Mouse (Mus musculus): ENCODE data around the gene Ap3b1.
"Not testable (repeated sequence)": the region's sequence is repeated elsewhere in the genome, so short reads cannot be mapped to it uniquely, and the experiment has no call there.

Ap3b1 gene

DNA sequence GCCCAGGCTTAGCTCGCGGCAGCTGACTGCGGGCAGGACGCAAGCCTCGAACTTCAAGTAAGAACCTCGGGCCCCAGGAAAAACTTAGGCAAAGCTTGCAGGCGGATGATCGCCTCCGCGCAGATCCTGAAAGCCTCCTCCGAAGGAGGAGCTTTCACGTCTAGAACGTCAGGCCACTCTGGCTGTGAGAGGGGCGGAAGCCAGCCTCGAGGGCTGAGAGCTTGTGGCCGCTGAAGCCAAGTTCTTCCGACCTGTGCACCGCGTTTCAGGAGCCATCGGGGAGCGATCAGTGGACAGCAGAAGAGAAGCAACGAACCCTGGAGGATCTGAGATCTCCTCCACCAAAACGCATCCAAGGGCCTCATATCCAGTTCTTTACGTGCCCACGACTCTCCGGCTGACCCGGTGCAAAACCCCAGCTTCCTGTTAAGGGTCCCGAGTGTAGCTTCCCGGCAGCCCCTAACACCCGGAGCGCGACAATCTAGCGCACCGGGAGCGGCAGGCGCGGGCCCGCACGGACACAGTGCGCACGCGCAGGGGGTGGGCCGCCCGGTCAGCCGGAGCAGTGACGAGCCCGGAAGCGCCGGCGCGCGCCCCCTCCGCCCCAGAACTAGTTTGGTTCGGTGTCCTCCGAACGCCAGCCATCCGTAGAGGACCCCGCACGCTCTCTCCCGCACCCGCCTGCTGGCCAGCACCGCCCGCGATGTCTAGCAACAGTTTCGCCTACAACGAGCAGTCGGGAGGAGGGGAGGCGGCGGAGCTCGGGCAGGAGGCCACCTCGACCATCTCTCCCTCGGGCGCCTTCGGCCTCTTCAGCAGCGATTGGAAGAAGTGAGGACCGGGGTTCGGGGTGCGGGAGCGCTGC, at the start of gene Ap3b1:
TSS of gene Ap3b1 (plus strand) at position 560 of the 865 bp plus-strand sequence.
- DNase-seq, result peak; percentile 85

- not testable (repeated sequence) for DNase-seq
Measured at GRCm38 (mm10) chr13:94312812-94313211, 45.9 kb upstream of the Ap3b1 start.

DNA sequence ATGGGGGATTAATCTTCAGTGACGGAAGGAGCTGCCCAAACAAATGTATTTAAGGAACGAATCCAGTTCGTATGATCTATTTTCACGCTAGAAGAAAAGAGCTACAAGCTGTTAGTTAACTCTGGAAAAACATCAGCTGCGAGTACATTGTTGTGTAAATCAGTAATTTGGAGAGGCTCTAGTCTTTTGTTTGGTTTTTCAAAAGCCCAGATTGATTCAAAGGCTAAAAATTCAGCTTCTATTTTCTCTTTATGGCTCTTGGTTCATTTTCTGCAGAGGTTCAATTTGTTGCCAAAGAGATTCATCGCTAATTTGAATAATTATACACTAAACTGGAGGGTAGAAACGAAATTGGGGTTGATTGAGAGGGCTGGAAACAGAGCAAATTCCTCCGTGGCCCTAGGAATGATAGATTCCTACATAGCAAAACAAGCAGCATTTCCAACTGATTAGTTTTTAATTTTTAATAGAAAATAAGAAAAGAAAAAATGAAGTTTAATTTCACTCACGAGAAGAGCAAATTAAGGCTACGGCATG, 41.7 kb upstream of the Ap3b1 start:
- DNase-seq, result no peak

DNA sequence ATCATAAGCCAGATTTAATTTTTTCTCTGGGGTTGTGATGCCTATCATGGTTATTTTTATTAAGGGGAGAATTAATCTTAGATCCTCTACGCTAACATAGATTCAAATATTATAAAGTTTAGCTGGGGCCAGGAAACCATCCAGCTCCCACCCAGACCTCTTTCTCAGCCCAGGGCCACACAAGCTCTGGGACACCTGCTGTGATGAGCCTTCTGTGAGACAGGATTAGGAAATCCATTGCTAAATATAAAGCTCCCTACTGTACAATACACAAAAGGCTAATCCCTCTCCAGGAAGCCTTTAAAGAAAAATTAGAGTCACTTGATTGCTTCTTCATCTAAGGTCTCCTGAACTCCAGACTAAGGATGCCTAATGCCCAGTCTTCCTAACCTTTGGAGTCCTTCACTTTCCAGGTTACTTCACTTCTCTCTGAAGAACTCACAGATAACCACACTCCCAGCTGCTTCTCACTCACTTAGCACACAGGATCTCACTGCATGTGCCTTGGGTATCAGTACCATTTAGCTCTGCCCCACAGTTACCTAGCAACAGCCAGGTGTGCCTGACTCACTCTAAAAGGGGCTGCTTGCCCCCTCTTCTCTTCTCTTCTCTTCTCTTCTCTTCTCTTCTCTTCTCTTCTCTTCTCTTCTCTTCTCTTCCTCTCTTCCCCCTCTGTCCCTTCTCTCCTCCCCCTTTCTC, 37.5 kb upstream of the Ap3b1 start:
- no peak for DNase-seq

DNA sequence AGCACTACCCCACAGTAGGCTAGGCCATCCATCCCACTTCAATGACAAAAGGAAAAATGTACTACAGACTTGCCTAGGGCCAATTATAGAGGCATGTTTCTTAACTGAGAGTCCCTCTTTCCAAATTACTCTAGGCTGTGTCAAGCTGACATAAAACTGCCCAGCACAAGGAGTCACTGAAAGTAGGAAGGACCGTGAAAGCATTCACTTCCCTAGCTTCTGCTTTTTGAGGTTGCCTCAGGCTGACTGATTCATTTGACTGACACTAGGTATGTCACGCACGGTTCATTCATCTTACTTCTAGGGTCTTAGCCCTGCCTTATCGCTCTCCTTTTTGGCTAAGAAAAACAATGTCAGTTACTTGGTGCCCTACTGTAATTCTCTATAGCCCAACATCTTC, 36.3 kb upstream of the Ap3b1 start:
- no peak for DNase-seq

DNA sequence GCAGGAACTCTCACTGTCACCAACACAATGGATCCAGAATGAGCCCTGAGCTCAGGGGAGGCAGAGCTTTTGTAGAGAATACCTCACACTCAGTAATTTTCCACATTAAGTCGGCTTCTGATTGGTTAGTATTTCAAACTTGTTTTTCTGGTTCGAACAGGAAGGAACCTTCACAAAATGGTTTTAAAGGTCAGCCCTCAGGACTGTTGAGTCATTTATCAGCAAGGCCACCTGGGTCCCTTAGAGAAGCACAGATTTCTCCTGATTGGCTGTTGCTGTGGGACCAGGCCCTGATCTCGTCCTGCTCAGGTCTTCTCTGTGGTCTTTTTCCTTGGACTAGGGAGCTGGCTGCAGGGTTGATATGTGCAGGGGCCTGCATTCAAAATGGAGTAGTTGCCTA, 30.7 kb upstream of the Ap3b1 start:
- DNase-seq, result no peak

GRCm38 (mm10) chr13:94329005-94329404, 29.8 kb upstream of the Ap3b1 start:
- not testable (repeated sequence) for DNase-seq

DNA sequence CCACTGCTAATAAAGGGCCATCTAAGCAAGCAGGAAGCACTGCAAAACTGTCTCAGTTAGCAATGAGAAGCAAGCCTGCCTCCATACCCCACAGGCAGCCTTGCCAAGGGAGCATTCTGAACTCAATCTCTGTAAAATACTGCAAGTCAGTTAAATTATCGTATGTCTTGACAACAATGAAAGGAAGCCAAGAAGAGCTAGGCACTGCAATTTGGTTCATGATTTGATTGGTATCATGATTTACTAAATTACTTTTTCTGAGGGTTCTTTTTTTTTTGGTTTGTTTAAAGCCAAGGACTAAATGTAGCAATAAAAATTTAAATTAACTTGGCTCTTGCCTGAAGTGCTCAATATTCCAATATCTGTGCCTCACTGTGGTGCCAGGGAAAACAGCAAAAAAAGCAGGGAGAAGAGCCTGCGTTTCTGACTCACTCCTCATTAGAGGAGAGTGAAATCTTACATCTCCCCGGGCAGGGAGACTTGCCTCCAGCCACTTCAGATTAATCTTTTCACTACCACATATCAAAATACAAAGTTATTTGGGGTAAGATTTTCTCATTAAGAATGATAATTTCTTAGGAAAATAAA, 28.3 kb upstream of the Ap3b1 start:
- DNase-seq, result no peak

GRCm38 (mm10) chr13:94338357-94338756, 20.4 kb upstream of the Ap3b1 start:
- no peak for DNase-seq

GRCm38 (mm10) chr13:94343192-94343591, 15.6 kb upstream of the Ap3b1 start:
- no peak for DNase-seq

DNA sequence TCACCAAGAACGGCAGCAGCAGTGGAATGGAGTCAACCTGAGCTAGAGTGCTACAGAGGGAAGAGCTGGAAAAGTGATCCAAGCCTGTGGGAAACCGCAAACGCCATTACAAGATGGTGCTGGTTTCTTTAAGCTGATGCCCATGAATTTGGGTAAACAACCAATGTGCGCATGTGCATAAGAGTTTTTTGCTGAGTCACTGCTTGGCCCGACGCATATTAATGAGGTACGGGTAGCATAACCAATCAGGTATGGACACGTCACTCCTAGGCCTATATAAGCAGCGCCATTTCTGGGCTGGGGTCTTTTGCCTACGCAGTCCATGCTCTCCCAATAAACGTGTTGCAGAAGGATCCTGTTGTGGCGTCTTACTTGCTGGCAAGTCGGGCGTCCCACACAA, 14.2 kb upstream of the Ap3b1 start:
- DNase-seq, result not testable (repeated sequence)

DNA sequence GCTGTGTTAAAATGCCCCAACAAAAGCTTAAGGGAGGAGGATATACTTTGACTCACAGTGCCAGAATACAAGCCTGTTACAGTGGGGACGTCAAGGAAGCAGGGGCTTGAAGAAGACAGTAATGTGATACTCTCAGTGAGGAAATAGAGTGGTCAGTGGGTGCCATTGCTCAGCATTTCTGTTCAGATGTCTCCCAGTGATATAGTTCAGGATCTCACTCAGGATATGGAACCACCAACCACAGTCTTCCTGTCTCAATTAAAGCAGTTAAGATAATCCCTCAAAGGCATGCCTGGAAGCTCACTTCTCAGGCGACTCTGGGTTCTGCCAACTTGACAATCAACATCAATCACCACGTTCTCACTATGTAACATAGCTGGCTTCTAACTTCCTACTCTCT, 4.2 kb upstream of the Ap3b1 start:
- no peak for DNase-seq

DNA sequence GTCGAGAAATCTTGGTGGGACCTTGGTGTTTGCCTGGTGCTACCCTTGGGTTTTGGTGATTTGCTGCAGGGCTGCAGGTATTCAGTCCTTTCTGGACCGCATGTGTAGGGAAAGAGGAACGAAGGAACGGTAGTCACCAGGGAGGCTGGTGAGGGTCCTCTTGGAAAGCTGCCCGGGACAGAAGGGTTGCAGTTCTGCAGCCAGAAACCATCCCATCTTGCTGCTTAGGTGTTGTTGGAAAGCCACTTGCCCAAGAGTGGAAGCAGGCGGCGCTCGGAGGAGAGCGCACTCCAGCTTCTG, 709 bp upstream of the Ap3b1 start:
- DNase-seq, result peak; percentile 49

DNA sequence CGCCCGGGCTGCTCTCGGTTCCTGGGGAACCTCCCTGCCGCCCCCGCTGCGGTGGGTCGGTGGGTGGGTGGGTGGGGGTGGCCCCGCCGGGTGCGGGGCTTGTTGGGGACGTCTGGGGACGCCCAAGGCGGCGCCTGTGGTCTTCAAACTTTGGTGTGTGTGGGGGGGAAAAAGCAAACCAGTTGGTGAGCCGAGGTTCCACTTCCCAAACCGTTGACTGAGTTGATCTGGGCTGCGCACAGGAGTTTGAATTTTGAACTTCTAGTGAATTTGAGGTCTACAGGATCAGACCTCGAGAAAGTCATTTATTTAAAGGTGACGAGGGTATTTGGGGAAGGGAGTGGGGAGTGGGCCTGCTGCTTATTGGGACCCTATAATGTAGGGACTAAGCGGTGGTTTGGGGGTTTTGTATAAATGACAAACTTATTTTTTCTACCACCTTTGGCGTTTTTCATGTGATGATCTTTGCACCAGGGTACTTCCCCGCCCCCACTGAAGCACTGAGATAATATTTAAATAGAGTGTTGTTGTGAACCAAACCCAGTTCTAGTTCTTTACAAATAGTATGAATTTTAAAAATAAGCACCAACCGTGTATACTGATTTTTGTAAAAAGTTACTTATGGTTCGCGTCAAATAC, 641 bp downstream of the Ap3b1 start:
- no peak for DNase-seq

- not testable (repeated sequence) for DNase-seq
Measured at GRCm38 (mm10) chr13:94361013-94361580, 2.3 kb downstream of the Ap3b1 start.

DNA sequence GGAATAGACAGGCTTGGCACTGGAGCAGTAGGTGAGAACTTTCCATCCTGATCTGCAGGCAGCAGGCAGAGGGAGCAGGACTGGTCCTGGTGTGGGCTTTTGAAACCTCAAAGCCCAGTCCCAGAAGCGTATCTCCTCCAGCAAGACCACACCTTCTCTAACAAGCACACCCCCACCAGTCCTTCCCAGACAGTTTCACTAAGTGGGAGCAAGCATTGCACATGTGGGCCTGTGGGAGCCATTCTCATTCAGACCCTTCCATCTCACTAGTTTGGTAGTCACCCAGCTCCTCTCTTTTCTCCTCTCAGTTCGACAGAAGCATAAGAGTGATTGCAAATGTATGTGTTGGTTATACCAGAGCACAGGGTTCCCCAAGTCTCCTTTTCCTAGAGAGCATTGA, 5.6 kb downstream of the Ap3b1 start:
- DNase-seq, result no peak

DNA sequence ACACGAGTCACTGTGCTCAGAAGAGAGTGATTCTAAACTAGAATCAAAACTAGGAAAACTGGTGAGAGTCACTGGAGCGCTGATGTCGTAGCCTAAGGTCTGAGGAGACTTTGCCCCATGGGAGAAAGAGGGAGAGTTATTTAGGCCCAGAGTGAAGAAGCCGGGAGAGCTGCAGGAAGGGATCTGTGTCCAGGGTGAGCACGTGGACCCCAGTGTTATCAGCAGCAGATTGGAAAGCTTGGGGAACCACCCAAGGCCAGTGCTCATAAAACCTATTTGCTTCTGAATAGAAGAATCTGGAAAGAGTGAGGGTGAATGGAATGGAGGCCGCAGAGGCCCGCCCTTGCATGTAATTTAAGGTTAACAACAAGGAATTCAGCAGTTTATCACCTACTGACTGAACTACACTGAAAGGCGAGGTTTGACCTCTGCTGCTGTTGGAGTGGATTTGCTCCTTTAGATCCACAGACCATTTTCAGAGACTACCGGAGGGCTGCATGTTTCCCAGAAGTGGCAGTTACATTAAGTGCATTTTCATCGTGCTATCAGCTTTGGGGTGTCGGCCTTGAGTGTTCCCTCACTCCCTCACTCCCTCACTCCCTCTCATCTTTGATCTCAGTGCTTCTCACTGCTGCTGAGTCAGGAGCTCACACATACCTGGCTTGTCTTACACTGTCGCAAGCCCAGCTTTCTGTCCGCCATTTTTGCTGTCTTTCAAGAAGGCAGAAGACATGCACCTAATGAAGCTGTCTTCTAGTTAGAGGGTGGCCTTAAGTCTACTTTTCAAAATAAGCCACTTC, 6.5 kb downstream of the Ap3b1 start:
- no peak for DNase-seq

- no peak for DNase-seq
Measured at GRCm38 (mm10) chr13:94367869-94368268, 9.1 kb downstream of the Ap3b1 start.

GRCm38 (mm10) chr13:94370521-94370920, 11.8 kb downstream of the Ap3b1 start:
- DNase-seq, result no peak

GRCm38 (mm10) chr13:94372066-94372465, 13.3 kb downstream of the Ap3b1 start:
- DNase-seq, result no peak

DNA sequence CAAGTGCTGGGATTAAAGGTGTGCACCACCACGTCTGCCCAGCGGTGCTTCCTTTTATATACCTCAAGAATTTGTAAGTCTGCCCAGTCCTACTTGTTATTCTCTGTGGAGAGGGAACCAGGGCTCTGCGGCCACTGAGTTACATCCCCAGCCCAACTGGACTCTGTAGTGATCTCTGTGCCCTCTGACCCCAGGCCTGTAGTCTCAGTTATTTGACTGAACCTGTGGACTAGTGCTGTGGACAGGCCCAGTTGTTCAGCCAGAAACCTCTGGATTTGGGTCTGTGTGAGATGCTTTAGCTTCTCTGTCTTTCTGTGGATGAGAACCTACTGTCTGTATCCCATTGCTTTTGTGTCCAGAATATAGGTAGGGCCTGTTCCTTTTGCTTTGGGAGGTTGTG, 15.4 kb downstream of the Ap3b1 start:
- no peak for DNase-seq

Measured in cerebellum, adult 11-12 months (tissue).